Mouse (Mus musculus) spleen, adult 2 months (tissue): ENCODE measurements around the gene Spcs3. TPM values are rescaled to one million over a fixed set of nuclear protein-coding genes. Genes with fewer than 3 reads are reported as not detected.
"Not testable (repeated sequence)": the region's sequence is repeated elsewhere in the genome, so short reads cannot be mapped to it uniquely, and the experiment has no call there.

ENCODE experiments used
- DNase-seq, 2 experiments: peaks; one replicate each; pipeline versions ENCODE4 v3.0.0 to v3.0.0-alpha.2; 2012 to 2021; ENCODE audit warnings: low spot score in 2 of 2, low read depth in 1 of 2
- H3K27ac ChIP-seq: fragments of 200-500 bp; 2 replicates; pipeline ENCODE4 v1.5.1; 2012; ENCODE audit warnings: low read length, inconsistent platforms; ENCODE audit not compliant: insufficient read depth
- H3K27me3 ChIP-seq: fragments of 200-500 bp; 2 replicates; pipeline ENCODE4 v1.6.1; 2012; ENCODE audit warnings: mild to moderate bottlenecking, moderate library complexity, low read length, inconsistent platforms; ENCODE audit not compliant: control insufficient read depth, insufficient read depth
- H3K36me3 ChIP-seq: fragments of 200-500 bp; 2 replicates; pipeline ENCODE4 v1.6.1; 2012; ENCODE audit warnings: mild to moderate bottlenecking, low read length, inconsistent platforms; ENCODE audit not compliant: control insufficient read depth, insufficient read depth
- H3K4me1 ChIP-seq: fragments of 200-500 bp; 2 replicates; pipeline ENCODE4 v1.6.1; 2011; ENCODE audit warnings: inconsistent platforms; ENCODE audit not compliant: control insufficient read depth, insufficient read depth, insufficient read length
- H3K4me3 ChIP-seq: fragments of 200-500 bp; 2 replicates; pipeline ENCODE4 v1.5.1; 2011; ENCODE audit warnings: mild to moderate bottlenecking, inconsistent platforms; ENCODE audit not compliant: insufficient read depth, insufficient read length; ENCODE audit errors: extremely low read depth
- CTCF ChIP-seq: fragments of 200-500 bp; IDR thresholded peaks from 2 replicates; pipeline ENCODE4 v1.5.1; 2011; ENCODE audit warnings: mild to moderate bottlenecking, inconsistent platforms; ENCODE audit not compliant: insufficient read depth, insufficient read length, insufficient replicate concordance; ENCODE audit errors: extremely low read depth
- POLR2A ChIP-seq: fragments of 200-500 bp; IDR thresholded peaks from 2 replicates; pipeline ENCODE4 v1.6.1; 2011; ENCODE audit warnings: low read depth, low read length, inconsistent platforms
- WGBS: fragments of 180-500 bp; shearing (Covaris S2); methylation state at CpG from one replicate; pipeline ENCODE4 v1.1.7; 2018; 5-methylcytosine and 5-hydroxymethylcytosine counted together
- polyA plus RNA-seq: library from polyadenylated mRNA; depleted of rRNA; stranded (reverse); fragments of >200 nt; gene quantifications from 2 replicates; pipeline ENCODE4 v1.2.3, GENCODE M21; 2012

Spcs3 gene
- polyA plus RNA-seq, 1 experiment, result 8.4 TPM

DNA sequence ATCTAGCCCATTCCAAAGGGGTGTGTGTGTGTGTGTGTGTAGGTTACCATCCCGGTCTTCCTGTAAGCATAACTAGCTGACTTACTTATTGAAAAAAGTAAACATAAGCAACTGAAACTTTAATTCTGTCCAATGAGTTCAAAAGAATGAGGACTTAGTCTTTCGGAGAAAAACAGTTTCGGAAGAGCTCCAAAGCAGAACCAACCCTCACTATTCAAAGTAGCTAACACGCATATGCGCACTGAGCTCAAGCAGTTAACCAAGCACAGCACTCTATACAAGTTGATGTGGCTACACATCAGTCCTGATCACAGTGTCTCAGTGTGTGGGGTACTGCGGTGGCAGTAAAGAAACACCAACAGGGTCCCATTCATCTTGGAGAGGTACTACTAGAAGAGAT, 3.1 kb downstream of the Spcs3 start:
- Histone ChIP-seq H3K4me3 (no peak overlapping the region), H3K27me3 (no peaks in the 10 kb centered on the region), H3K4me1 (peaks cover 2% of the 10 kb centered on the region; the same call in 1 of the 2 replicates), H3K27ac (no peak overlapping the region), H3K36me3 (peaks cover 14% of the 10 kb centered on the region)
- DNase-seq, result no peak
- 94% methylated on average over 6 of the region's 6 CpGs for WGBS
- TF ChIP-seq POLR2A (no peak), CTCF (no peak)

DNA sequence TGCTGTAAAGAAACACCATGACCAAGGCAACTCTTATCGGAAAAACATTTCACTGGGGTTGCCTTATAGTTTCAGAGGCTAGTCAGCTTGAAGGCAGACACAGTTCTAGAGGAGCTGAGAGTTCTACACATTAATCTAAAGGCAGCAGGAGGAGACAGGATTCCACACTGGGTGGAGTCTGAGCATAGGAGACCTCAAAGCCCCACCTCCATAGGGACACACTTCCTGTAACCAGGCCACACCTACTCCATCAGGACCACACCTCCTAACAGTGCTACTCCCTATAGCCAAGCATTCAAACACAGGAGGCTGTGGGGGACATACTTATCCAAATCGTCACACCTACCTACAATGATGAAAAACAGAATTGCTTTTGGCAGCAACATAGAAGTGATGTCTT, 4.2 kb downstream of the Spcs3 start:
- peaks cover 2% of the 10 kb centered on the region; the same call in 1 of the 2 replicates for H3K4me1 ChIP-seq
- no peaks in the 10 kb centered on the region for H3K27me3 ChIP-seq
- H3K36me3 ChIP-seq, result peaks cover 20% of the 10 kb centered on the region
- WGBS, result 91% methylated on average over 2 of the region's 2 CpGs
- DNase-seq, result no peak
- H3K27ac ChIP-seq, result no peak overlapping the region
- H3K4me3 ChIP-seq, result no peak overlapping the region
- TF ChIP-seq CTCF (no peak), POLR2A (no peak)

DNA sequence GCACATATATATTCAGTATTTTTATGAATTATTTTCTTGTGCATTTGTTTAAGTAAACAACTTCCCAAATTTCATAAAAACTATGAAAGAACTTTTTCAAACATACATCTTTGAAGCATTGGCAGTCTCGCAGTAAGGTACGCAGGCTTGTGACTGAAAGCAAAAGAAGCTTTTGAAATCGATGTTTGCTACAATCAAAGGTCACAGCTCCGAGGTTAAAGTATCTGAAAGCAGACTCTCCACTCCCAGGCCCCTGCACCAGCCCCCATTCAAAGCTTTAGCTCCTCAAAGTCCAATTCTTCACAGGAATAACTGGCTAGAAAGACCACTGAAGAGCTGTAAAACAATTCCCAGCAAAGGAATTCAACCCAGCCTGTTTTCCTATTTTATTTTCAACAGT, 9.3 kb downstream of the Spcs3 start:
- Histone ChIP-seq H3K36me3 (peaks cover 20% of the 10 kb centered on the region), H3K4me1 (no peaks in the 10 kb centered on the region), H3K4me3 (no peak overlapping the region), H3K27ac (no peak overlapping the region), H3K27me3 (no peaks in the 10 kb centered on the region)
- DNase-seq, result no peak
- TF ChIP-seq CTCF, result no peak
- no peak for TF ChIP-seq POLR2A
- WGBS, result 81% methylated on average over 4 of the region's 4 CpGs

DNA sequence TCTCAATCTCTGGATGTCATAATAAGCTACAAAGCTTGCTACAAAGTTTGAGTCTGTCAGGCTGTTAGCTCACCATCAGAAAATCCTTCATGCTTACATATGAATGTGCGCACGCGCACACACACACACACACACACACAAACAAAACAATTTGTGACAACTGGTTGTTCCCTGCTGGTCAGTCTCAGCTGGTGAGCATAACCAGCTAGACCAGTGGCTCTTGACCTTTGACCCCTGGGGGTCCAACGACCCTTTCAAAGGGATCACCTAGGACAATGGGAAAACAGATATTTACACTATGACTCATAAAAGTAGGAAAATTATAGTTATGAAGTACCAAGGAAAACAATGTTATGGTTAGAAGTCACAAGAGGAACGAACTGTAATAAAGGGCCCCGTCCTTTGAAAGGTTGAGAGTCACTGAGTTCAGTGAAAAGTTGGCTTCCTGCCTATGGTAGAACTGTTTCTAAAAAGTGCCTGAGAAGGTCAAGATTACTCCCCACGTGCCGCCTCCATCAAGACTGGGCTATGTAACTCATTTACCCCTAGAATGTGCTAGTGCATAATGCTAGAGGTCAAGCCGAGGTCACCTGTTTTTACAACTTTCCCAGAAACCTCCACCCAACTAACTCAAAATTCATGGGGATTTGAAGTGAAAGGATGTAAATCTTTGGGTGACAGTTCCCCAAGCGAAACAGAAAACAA, 10.9 kb downstream of the Spcs3 start:
- H3K4me3 ChIP-seq, result no peak overlapping the region
- DNase-seq, result no peak
- peaks cover 18% of the 10 kb centered on the region for H3K36me3 ChIP-seq
- no peaks in the 10 kb centered on the region for H3K27me3 ChIP-seq
- WGBS, result 85% methylated on average over 10 of the region's 10 CpGs
- TF ChIP-seq CTCF, result no peak
- TF ChIP-seq POLR2A, result no peak
- H3K4me1 ChIP-seq, result no peaks in the 10 kb centered on the region
- H3K27ac ChIP-seq, result no peak overlapping the region

DNA sequence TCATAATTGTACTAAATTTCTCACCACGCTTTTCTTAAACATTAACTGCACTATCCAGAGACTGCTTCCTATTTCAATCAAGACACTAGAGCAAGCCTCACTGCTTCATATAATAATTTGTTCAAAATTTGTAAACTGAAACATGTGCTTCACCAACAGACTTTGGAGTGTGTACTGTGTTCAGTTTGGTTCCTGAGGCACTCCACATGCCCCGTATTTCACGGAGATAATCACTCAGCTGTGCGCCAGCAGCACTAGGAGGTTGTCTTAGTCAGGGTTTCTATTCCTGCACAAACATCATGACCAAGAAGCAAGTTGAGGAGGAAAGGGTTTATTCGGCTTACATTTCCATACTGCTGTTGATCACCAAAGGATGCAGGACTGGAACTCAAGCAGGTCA, 17.6 kb downstream of the Spcs3 start:
- H3K27me3 ChIP-seq, H3K4me3 ChIP-seq, DNase-seq, H3K4me1 ChIP-seq, H3K36me3 ChIP-seq, H3K27ac ChIP-seq: not testable (repeated sequence)
- WGBS, result 83% methylated on average over 5 of the region's 5 CpGs

DNA sequence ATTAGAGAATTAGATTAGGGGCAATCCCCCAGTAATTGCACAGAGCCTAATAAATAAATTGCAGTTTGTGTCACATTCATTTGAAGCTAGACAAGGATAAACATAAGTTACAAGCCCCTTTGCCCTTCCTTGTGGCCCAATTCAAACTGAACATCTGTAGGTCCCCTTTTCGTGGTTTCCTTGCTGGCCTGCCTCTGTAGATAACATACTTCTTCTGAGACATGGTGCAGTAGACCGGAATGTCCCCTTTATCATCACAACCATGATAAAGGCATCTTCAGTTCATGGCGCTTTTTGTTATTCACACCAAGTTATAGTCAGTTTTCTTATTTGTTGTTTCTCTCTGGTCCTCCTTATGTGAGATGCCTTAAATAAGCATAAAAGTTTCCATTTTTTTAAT, 18.0 kb downstream of the Spcs3 start:
- DNase-seq, result no peak
- Histone ChIP-seq H3K27me3 (no peaks in the 10 kb centered on the region), H3K36me3 (no peaks in the 10 kb centered on the region), H3K27ac (no peak overlapping the region), H3K4me1 (no peaks in the 10 kb centered on the region; the same call in 1 of the 2 replicates), H3K4me3 (no peak overlapping the region)
- WGBS, result 43% methylated on average over 3 of the region's 3 CpGs
- TF ChIP-seq POLR2A (no peak), CTCF (no peak)

DNA sequence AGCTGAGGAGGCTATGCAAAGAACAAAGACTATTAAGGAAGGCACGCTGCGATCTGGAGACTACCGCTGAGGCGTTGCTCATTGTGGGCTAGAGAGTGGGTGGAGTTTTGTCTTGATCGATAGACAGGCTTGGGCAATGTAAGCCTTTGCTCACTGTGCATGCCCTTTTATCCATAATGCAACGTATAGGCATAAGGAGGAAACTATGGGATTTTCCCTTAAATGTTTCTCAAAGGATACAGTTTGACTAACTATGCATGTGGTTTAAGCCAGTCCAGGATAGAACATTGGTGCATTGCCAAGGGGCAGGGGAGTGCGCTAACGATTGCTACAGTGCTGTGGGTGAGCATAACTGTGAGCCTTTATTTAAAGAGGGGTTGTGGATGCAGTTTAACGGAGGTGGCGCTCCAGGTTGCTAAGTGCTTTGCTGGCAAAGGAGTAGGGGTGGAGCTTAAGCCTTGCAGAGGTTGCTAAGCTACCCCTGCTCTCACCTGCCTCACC, 20.5 kb downstream of the Spcs3 start:
- no peaks in the 10 kb centered on the region for H3K36me3 ChIP-seq
- H3K4me3 ChIP-seq, result no peak overlapping the region
- WGBS, result 13% methylated on average over 10 of the region's 10 CpGs
- DNase-seq, result no peak
- no peak for TF ChIP-seq POLR2A
- TF ChIP-seq CTCF, result no peak
- no peaks in the 10 kb centered on the region; the same call in 1 of the 2 replicates for H3K4me1 ChIP-seq
- H3K27me3 ChIP-seq, result no peaks in the 10 kb centered on the region
- H3K27ac ChIP-seq, result no peak overlapping the region
